Mouse (Mus musculus) stomach, embryonic 16.5 days (tissue): ENCODE results near the gene Rhoh. TPM values are rescaled to one million over a fixed set of nuclear protein-coding genes. Genes with fewer than 3 reads are reported as not detected.

Experiments used
- ATAC-seq: fragments of 200-750 bp; cut with Nextera tagmentation; 2 replicates; pipeline ENCODE4 v1.8.0; 2017; ENCODE audit warnings: moderate number of reproducible peaks, moderate TSS enrichment; ENCODE audit not compliant: insufficient read depth, low FRiP score
- H3K27ac ChIP-seq: fragments of 300-500 bp; sonication (generic); 2 replicates; pipeline ENCODE4 v1.5.1; 2014; ENCODE audit warnings: low read length
- H3K27me3 ChIP-seq: fragments of 300-500 bp; sonication (generic); 2 replicates; pipeline ENCODE4 v1.6.1; 2014; ENCODE audit warnings: low read length, control low read depth, mixed read lengths; ENCODE audit not compliant: control insufficient read depth, insufficient read depth
- H3K36me3 ChIP-seq: fragments of 300-500 bp; sonication (generic); 2 replicates; pipeline ENCODE4 v1.6.1; 2014; ENCODE audit warnings: low read length; ENCODE audit not compliant: control insufficient read depth, insufficient read depth
- H3K4me1 ChIP-seq: fragments of 300-500 bp; sonication (generic); 2 replicates; pipeline ENCODE4 v1.6.1; 2014; ENCODE audit warnings: low read length, control low read depth, mixed read lengths; ENCODE audit not compliant: control insufficient read depth, insufficient read depth
- H3K4me2 ChIP-seq: fragments of 300-500 bp; sonication (generic); 2 replicates; pipeline ENCODE4 v1.6.1; 2014; ENCODE audit warnings: low read depth, low read length, mixed read lengths
- H3K4me3 ChIP-seq: fragments of 300-500 bp; sonication (generic); replicated peaks from 2 replicates; pipeline ENCODE4 v1.5.1; 2014; ENCODE audit warnings: mild to moderate bottlenecking, low read length
- H3K9ac ChIP-seq: fragments of 300-500 bp; sonication (generic); 2 replicates; pipeline ENCODE4 v1.6.1; 2014; ENCODE audit warnings: low read length
- H3K9me3 ChIP-seq: fragments of 300-500 bp; sonication (generic); replicated peaks from 2 replicates; pipeline ENCODE4 v1.6.1; 2016; ENCODE audit warnings: low read length, control low read depth; ENCODE audit not compliant: control insufficient read depth
- WGBS: fragments of 180-500 bp; shearing (Covaris S2); extraction: QIAGEN DNeasy Blood & Tissue Kit; methylation state at CpG from one replicate; pipeline ENCODE4 v1.1.7; 2014; 5-methylcytosine and 5-hydroxymethylcytosine counted together
- polyA plus RNA-seq: library from polyadenylated mRNA; unstranded; fragments of >200 nt; fragmentation: Nextera tagmentation; extraction: Ambion mirVana; gene quantifications from 2 replicates; pipeline ENCODE4 v1.2.1, GENCODE M21; 2015

Gene Rhoh
- polyA plus RNA-seq, 1 experiment from 2014 or later = 1.4 TPM

DNA sequence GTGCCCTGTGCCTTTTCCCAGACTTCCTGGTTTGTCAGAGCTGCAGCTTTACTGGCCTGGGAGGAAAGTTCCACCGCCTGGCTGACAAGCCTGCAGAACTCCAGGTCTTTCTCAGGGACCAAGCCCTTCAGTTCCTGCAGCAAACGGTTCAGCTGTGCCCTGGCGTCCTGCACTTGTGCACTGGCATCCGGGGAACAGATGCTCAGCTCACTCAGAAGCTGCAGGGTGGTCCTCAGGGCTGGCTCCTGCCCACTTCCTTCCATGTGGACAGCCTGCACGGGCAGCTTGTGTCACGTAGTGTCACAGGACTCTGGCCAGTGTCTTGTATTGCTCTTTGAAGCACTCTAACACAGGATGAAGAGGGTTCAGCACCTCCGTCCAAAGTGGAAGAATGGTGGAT lies 50.7 kb downstream of the Rhoh start:
- no peaks in the 10 kb centered on the region for H3K36me3 ChIP-seq
- no peaks in the 10 kb centered on the region for H3K9me3 ChIP-seq
- ATAC-seq = no peak
- H3K4me1 ChIP-seq = no peaks in the 10 kb centered on the region
- no peak overlapping the region for H3K9ac ChIP-seq
- no peak overlapping the region for H3K4me3 ChIP-seq
- H3K27ac ChIP-seq = no peak overlapping the region
- H3K4me2 ChIP-seq = no peak overlapping the region
- WGBS = 69% methylated on average over 7 of the region's 7 CpGs
- no peaks in the 10 kb centered on the region for H3K27me3 ChIP-seq

DNA sequence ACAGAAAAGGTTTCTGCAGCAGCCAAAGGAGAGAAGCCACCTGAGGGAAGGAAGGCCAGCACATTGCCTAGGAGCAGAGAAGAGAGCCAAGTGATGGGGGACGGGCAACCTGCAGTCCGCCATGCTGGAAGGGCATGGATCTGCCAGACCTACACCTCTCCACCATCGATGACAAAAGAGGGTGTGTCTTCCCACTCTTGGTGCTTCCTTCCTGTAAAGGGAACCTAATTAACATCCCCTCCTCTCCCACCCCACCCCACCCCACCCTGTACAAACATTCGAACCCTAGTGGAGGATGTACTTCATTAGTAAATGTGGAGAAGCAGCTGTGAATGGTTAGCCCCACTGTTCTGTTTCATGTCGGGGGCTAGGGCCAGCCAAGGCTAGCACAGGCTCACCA lies 51.2 kb downstream of the Rhoh start:
- H3K4me2 ChIP-seq = no peak overlapping the region
- WGBS = 72% methylated on average over 5 of the region's 5 CpGs
- no peak for ATAC-seq
- no peaks in the 10 kb centered on the region for H3K9me3 ChIP-seq
- H3K4me1 ChIP-seq = no peaks in the 10 kb centered on the region
- no peak overlapping the region for H3K4me3 ChIP-seq
- no peaks in the 10 kb centered on the region for H3K27me3 ChIP-seq
- no peak overlapping the region for H3K9ac ChIP-seq
- H3K27ac ChIP-seq = no peak overlapping the region
- H3K36me3 ChIP-seq = no peaks in the 10 kb centered on the region

DNA sequence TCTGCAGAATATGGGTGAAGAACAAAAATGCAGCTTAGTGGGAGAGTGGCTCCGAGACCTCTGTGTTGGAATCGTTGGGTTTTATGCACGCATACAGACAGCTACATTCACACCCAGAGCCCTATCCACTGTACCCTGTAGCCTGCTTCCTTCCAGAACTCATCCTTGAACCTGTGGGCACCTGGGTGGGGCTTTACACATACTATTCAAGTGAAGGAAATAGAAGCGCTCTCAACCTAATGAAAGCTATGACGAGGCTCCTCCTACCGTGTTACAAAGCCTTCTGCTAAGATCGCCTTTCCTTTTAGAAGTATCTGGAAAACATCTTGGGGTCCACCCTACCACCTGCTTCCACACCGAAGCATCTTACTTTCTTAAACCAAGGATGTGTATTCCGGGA lies 52.1 kb downstream of the Rhoh start:
- Histone ChIP-seq H3K4me2 (no peak overlapping the region), H3K4me1 (no peaks in the 10 kb centered on the region), H3K27me3 (no peaks in the 10 kb centered on the region), H3K9me3 (no peaks in the 10 kb centered on the region), H3K9ac (no peak overlapping the region), H3K4me3 (no peak overlapping the region), H3K36me3 (no peaks in the 10 kb centered on the region), H3K27ac (no peak overlapping the region)
- ATAC-seq = no peak
- 88% methylated on average over 9 of the region's 9 CpGs for WGBS

DNA sequence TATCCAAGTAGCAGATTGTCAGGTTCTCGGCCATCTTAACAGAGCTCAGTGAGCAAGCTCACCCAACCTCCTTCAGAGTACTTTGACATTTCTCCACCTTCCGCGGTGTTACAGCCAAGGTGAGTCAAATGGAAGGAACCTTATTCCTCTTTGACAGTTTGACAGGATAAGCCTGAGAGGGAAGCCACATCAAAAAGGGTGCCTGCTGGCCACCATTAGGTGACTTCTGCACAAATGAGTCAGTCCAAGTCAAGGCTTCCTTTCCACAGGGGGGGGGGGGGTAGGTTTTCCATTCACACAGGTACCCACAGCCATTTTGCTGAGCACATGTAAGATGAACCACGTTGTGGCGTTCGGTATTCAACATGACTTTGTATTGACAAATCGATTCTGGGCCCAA lies 53.3 kb downstream of the Rhoh start:
- no peak for ATAC-seq
- no peak overlapping the region for H3K4me3 ChIP-seq
- no peaks in the 10 kb centered on the region for H3K27me3 ChIP-seq
- no peak overlapping the region for H3K27ac ChIP-seq
- H3K9ac ChIP-seq = no peak overlapping the region
- H3K9me3 ChIP-seq = no peaks in the 10 kb centered on the region
- no peaks in the 10 kb centered on the region for H3K36me3 ChIP-seq
- H3K4me1 ChIP-seq = no peaks in the 10 kb centered on the region
- 87% methylated on average over 7 of the region's 7 CpGs for WGBS
- no peak overlapping the region for H3K4me2 ChIP-seq

DNA sequence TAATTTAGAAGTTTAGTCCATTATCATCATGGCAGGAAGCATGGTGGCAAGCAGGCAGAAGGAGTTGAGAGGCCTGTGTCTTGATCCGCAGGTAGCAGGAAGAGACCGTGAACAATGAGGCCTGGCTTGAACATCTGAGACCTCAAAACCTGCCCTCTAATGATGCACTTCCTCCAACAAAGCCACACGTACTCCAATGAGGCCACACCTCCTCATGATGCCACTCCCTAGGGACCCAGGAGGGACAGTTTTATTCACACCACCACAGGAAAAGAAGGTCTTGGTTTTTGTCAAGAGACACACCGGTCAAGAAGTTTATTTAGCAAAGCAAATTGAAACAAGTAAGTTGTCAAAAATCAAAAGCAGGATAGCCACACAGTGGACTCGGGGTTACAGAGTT lies 55.9 kb downstream of the Rhoh start:
- Histone ChIP-seq H3K27ac (no peak overlapping the region), H3K4me1 (no peaks in the 10 kb centered on the region), H3K36me3 (no peaks in the 10 kb centered on the region), H3K9me3 (no peaks in the 10 kb centered on the region), H3K27me3 (no peaks in the 10 kb centered on the region), H3K9ac (no peak overlapping the region), H3K4me2 (no peak overlapping the region), H3K4me3 (no peak overlapping the region)
- no peak for ATAC-seq
- WGBS = 85% methylated on average over 5 of the region's 5 CpGs

DNA sequence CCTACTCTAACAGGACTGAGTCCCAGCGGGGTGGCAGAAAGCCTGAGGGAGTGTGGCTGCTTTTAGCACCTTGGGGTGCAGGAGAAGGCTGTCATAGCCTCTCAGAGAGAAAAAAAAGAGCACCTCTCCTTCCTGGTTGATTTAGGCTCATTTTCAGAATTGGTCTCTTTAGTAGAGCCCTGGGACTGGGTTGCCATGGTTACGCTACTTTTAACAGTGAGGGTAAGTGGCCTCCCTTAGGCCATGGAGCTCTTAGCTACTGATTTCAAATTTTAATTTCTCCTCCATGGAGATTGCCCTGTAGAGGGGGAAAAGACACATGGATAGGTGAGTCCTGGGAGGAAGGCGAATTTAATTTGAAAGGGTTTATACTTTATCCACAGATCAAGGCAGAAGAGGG lies 57.6 kb downstream of the Rhoh start:
- Histone ChIP-seq H3K27ac (no peak overlapping the region), H3K9ac (no peak overlapping the region), H3K36me3 (no peaks in the 10 kb centered on the region), H3K4me2 (no peak overlapping the region), H3K4me3 (no peak overlapping the region), H3K4me1 (no peaks in the 10 kb centered on the region), H3K27me3 (no peaks in the 10 kb centered on the region), H3K9me3 (no peaks in the 10 kb centered on the region)
- WGBS = 85% methylated on average over 3 of the region's 3 CpGs
- ATAC-seq = no peak

DNA sequence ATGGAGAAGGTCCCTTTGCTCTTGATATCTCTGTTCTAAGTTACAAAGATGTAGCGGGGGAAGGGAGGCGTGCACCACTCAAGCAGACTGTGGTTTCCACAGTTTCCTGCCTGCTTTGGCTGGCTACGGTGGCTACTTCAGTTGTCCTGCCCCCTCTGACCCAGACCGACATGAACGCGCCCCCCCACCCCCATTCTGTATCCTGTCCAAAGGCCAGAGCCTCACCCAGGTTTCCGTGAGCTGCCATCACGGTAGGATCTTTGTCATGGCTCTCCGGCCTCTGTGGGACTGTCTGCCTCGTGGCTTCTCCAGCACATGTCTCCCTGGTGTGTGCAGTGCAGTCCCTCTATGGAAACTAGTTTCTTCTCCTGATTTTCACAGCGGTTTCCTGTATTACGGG lies 58.3 kb downstream of the Rhoh start:
- no peak overlapping the region for H3K4me2 ChIP-seq
- no peaks in the 10 kb centered on the region for H3K4me1 ChIP-seq
- H3K36me3 ChIP-seq = no peaks in the 10 kb centered on the region
- no peak overlapping the region for H3K9ac ChIP-seq
- no peaks in the 10 kb centered on the region for H3K9me3 ChIP-seq
- H3K4me3 ChIP-seq = no peak overlapping the region
- 83% methylated on average over 12 of the region's 12 CpGs for WGBS
- no peak overlapping the region for H3K27ac ChIP-seq
- no peak for ATAC-seq
- H3K27me3 ChIP-seq = no peaks in the 10 kb centered on the region

DNA sequence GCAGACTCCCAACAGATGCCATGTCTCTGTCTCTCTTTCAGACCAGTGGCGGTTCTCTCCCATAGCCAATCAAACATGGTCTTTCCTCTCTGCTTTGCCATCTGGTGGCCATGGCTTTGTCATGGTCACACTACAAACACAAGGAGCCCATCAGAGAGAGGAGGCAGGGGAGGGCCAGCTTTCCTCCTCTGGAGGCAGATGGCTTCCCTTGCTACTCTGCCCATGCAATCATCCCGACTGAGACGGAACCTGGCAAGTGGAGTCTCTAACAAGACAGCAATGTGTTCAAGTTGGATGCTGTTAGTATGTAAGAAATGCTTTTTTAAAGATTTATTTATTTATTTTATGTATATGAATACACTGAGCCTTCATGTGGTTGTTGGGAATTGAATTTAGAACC lies 58.9 kb downstream of the Rhoh start:
- no peaks in the 10 kb centered on the region for H3K27me3 ChIP-seq
- WGBS = 89% methylated on average over 3 of the region's 3 CpGs

DNA sequence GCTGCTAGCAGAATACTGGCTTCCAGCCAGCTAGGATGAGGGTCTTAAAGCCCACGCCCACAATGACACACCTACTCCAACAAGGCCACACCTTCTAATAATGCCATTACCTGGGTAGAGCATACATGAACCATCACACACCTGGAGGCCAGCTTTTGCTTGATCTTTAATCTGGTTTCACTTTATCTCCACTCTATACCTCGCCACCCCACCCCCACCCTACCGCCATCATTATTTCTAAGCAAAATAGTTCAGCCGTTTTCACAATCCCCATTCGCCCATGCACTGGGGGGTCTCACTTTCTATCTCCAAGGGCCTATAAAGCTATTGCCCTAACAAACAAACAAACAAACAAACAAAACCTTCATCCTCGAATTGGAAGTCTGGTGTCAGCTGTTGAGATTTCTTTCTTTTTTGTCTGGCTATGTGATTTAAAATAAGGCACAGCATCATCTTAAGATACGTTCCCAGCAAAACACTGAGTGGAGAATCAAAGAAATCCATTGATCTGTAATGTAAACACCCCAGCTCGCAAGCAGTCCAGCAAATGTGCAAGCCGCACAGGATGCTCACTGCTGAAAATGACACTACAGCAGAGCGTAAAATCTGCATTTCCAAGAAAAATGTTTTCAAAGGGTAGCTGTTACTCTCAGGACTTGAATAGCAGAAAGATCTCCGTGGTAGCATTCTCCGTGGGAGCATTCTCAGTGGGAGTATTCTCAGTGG lies 59.9 kb downstream of the Rhoh start:
- Histone ChIP-seq H3K9me3 (no peaks in the 10 kb centered on the region), H3K4me1 (no peaks in the 10 kb centered on the region), H3K9ac (no peak overlapping the region), H3K4me3 (no peak overlapping the region), H3K27me3 (no peaks in the 10 kb centered on the region), H3K27ac (no peak overlapping the region), H3K36me3 (no peaks in the 10 kb centered on the region), H3K4me2 (no peak overlapping the region)
- ATAC-seq = no peak
- 79% methylated on average over 12 of the region's 12 CpGs for WGBS

More for the DNA sequence above, 58.9 kb downstream of the Rhoh start:
- Histone ChIP-seq H3K9me3 (no peaks in the 10 kb centered on the region), H3K4me2 (no peak overlapping the region), H3K27ac (no peak overlapping the region), H3K4me1 (no peaks in the 10 kb centered on the region), H3K9ac (no peak overlapping the region), H3K4me3 (no peak overlapping the region), H3K36me3 (no peaks in the 10 kb centered on the region)
- no peak for ATAC-seq
